Mouse (Mus musculus) neural tube, embryonic 10.5 days (tissue): Measurements from ENCODE around the gene Bbs10.
A peak's percentile ranks its signal among the peaks of the same experiment; 100 is the strongest.

ENCODE experiments used
- DNase-seq: peaks from one replicate; pipeline ENCODE4 v3.0.0-alpha.2; 2017; ENCODE audit warnings: low spot score; ENCODE audit errors: extremely low spot score

Gene Bbs10

GRCm38 (mm10) chr10:111298140-111299098, at the start of gene Bbs10:
Gene Bbs10 (plus strand): TSS chr10:111298679.
- DNase-seq: peak; percentile 95

- DNase-seq: no peak
Observed at GRCm38 (mm10) chr10:111250192-111250591, 48.3 kb upstream of the Bbs10 start.

- no peak for DNase-seq
Observed at GRCm38 (mm10) chr10:111251666-111252065, 46.8 kb upstream of the Bbs10 start.

GRCm38 (mm10) chr10:111255228-111255627, 43.3 kb upstream of the Bbs10 start:
- DNase-seq: no peak

GRCm38 (mm10) chr10:111256156-111256555, 42.3 kb upstream of the Bbs10 start:
- no peak for DNase-seq

- no peak for DNase-seq
Observed at GRCm38 (mm10) chr10:111257358-111257757, 41.1 kb upstream of the Bbs10 start.

- no peak for DNase-seq
Observed at GRCm38 (mm10) chr10:111258256-111258655, 40.2 kb upstream of the Bbs10 start.

- no peak for DNase-seq
Observed at GRCm38 (mm10) chr10:111271687-111272086, 26.8 kb upstream of the Bbs10 start.

- no peak for DNase-seq
Observed at GRCm38 (mm10) chr10:111272905-111273304, 25.6 kb upstream of the Bbs10 start.

- no peak for DNase-seq
Observed at GRCm38 (mm10) chr10:111273463-111274088, 24.9 kb upstream of the Bbs10 start.

GRCm38 (mm10) chr10:111275822-111276221, 22.7 kb upstream of the Bbs10 start:
- no peak for DNase-seq

GRCm38 (mm10) chr10:111297631-111298030, 848 bp upstream of the Bbs10 start:
- DNase-seq: no peak

- no peak for DNase-seq
Observed at GRCm38 (mm10) chr10:111299591-111299990, 1.1 kb downstream of the Bbs10 start.

GRCm38 (mm10) chr10:111301041-111301440, 2.6 kb downstream of the Bbs10 start:
- no peak for DNase-seq

- DNase-seq: no peak
Observed at GRCm38 (mm10) chr10:111302486-111302885, 4.0 kb downstream of the Bbs10 start.

GRCm38 (mm10) chr10:111308850-111309501, 10.5 kb downstream of the Bbs10 start:
- DNase-seq: no peak

- DNase-seq: no peak
Observed at GRCm38 (mm10) chr10:111313282-111313681, 14.8 kb downstream of the Bbs10 start.

- DNase-seq: no peak
Observed at GRCm38 (mm10) chr10:111314636-111315395, 16.3 kb downstream of the Bbs10 start.

- DNase-seq: no peak
Observed at GRCm38 (mm10) chr10:111315940-111316339, 17.5 kb downstream of the Bbs10 start.

- DNase-seq: no peak
Observed at GRCm38 (mm10) chr10:111318021-111318420, 19.5 kb downstream of the Bbs10 start.

- DNase-seq: no peak
Observed at GRCm38 (mm10) chr10:111318805-111319500, 20.5 kb downstream of the Bbs10 start.
